Mouse (Mus musculus): Measurements from ENCODE around the gene Tspan3.

Tspan3 gene

GRCm38 (mm10) chr9:56165377-56165776 is at the start of gene Tspan3:
Gene Tspan3 (minus strand): TSS chr9:56165477.
- DNase-seq: no peak

DNA sequence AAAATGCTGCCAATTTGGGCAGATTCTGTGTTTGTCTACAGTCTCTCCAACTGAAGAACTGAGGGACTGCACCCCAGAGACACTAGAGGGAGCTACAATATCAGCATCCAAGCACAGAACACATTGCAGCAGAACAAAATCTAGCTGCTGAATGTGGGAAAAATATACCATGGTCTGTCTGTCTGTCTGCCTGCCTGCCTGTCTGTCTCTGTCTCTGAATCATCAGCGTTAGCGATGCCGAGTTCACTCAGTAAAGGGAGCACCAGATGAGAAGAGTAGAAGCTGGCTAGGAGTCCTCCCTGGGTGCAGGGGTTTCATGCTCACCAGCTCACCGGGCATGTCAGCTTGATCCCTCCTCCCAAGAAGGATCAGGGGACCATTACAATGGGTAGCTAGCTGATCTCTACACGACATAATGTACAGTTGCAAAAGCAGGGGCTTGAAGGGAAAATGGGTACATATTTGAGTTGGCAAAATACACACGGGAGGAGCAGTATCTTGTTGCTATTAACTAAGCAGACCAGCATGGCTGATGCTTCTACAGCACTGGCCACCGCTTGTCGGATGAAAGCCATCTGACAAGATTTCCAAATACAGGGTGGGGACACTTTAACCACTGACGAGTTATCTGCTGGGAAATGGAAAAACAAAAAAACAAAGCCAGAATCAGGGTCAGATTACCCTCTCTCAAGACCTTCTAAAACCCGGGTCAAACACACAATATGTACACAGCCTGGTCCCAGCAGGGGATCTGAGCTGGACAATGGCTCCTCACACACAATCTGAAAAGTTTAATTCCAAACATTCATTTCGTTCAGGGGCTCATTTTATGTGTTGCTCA is 48.4 kb upstream of the Tspan3 start:
- DNase-seq: peak; percentile 44

GRCm38 (mm10) chr9:56208817-56209216 is 43.5 kb upstream of the Tspan3 start:
- DNase-seq: no peak

DNA sequence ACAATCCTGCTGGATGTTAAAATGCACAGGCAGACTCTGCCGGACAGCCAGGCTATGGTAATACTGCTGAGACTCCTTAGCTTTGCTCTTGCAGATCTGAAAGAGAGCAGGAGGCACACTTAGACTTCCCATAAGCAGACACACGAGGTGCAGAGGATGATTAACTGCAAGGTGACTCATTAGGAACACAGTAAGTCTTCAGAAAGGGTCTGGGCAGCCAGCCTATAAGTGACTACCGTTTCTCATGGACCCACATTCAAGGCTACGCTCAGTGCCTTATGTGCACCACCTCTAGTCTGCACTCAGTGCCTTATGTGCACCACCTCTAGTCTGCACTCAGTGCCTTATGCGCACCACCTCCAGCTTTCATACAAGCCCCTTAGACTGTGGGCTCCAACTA is 42.2 kb upstream of the Tspan3 start:
- no peak for DNase-seq

- no peak for DNase-seq
Observed at GRCm38 (mm10) chr9:56207083-56207482, 41.8 kb upstream of the Tspan3 start.

DNA sequence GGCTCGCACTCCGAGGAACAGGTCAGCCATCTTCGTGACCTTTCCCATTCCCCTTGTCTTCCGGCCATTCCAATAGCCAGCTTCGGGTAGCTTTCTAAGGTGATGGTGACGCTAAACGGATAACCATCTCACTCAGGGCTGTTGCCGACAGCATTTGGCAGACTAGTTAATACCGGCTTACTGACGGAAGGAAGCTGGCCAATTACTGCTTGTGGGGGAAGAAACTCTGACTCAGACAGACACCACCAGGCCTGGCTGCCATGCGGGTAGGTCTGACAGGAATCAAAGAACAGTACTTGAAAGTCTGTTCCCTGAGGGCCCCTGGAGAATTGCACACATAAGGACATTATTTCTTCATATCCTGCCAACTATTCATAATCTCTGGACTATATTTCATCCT is 40.1 kb upstream of the Tspan3 start:
- DNase-seq: no peak

DNA sequence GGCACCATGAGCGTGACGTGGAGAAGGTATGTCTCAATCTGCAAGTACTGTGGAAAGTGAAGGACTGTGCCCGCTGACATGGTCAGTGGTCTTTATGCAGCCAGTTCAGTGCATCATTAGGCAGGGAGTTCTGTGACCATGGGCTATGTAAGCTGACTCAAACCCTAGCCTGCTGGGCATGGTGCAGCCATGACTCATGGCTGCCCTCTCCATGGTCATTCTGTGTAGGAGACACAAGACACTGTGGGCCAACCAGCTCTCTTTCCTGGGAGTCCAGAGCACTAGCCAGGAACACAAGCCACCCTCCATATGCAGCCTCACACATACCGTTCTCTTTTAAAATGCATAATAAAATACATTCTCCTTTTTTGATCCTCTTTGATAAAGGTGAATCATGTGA is 39.0 kb upstream of the Tspan3 start:
- DNase-seq: no peak

DNA sequence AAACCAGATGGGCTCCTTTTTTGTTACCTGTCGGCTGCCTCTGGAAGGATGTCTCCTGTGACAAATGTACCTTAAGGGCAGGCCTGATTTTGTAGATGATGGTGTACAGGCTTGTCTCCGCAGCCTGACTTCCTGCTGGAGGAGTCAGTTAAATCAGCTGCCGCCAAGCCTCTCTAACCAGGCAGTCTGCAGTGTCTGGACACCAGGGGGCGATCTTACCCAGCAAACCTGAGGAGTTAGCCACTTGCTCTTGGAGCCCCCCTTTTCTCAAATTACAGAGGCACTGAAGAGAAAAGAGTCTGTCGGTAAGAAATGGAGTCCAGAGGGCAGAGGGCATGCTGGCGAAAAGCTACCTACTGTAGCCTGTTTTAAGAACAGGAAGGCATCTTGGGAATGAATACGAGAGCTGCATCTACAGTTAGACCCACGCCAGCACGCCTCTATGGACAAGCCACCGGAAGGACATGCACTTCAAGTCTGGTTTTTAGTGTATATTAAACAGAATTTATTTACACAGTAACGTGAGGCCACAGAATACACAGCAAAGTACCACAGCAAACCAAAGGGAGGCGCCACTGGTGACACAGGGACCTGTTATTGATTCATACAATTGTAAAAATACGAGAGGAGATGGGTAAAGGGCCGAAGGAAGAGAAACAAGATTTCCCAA is 35.5 kb upstream of the Tspan3 start:
- peak; percentile 93 for DNase-seq

DNA sequence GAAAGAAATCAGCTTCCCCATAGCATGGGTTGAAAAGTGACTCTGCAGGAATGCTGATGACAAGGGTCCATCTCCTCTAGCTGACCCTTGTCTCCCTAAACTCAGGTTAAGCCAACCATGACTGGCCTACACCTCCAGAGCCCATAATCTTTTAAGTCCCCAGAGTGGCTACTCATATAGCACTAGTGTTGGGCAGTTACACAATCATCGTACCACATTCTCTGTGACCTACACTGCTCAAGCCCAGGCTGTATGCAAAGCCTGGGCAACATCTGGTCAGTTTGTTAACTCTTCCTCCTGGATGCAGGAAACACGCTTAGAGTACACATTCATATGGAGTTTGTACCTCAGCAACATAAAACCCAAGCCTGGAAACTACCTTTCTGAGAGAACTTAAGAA is 34.9 kb upstream of the Tspan3 start:
- DNase-seq: no peak

- no peak for DNase-seq
Observed at GRCm38 (mm10) chr9:56196921-56197320, 31.6 kb upstream of the Tspan3 start.

DNA sequence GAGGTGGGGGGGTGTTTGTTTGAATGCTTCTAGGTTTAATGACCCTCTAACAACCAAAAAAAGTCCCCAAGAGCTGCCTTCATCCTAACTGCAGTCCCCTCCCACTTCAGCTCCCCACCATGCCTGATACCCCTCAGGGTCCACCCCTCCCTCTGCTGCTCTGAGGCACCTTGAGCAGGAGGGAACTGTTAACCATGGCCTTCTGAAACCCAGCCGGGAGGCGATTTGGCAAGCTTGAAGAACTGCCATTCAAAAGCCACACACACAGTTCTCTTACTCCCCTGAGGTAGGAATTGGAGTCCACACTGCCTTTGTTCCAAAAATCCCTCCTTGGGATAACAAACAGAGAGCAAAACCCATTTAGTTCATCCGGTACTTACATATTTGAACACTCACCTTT is 29.9 kb upstream of the Tspan3 start:
- no peak for DNase-seq

GRCm38 (mm10) chr9:56191498-56192455 is 26.5 kb upstream of the Tspan3 start:
- no peak for DNase-seq

DNA sequence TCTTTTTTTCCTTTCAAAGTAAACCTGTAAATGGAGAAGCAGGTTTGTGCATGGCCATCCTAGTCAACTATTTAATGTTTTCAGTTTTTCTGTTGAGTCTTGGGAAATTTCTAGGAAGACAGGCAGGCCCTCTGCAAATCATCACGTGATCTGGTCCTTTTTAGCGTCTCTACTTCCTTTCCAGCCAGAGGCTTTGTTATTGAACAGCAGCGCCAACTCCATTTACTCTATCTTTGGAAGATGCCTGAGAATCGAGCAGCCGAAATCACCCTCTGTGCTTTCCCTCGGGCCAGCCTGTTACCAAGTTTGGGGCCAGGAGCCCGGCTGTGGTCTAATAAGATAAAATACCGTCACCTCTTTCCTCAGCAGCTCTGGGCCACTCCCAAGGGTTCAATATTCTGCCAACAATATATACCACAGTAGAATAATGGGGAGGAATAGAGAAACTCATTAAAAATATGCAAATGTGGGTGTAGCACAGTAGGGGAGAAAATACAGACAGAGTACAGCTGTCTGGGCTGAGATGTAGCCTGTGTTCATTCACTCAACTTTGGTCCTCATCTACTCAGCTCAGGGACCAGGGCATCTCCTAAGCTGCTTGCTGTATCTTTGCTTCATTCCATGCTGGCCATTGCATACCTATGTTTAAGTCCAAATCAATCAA is 15.0 kb upstream of the Tspan3 start:
- DNase-seq: no peak

DNA sequence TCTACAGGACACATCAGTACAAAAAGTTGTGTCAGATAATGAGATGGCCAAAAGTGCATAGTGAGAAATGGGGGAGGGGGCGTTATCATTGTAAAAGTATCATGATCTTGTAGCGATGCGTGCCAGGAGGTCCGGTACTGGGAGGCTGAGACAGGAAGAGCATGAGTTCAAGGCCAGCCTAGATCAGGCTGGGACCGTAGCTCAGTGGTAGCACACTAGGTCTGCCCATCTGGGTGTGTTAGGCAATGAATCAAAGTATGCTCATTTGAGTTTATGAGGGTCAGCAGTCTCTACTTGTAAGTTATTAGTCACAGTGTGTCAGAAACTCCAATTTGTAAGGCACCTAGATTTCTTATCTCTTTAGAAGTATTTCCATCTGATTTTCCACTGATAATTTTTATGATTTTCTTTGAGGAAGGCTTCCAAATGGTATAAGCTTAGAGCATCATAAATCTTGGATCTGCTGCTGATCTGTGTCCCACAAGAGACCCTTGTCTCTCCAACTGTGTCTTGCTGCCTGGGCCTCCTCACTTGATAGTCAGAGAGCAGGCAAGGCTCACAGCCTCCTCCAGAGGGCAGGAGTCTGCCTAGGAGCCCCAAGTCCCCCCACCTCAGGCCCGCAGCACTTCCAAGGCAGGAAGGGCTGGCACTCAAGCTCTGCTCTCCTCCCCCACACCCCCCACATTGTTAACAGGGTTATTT is 14.3 kb upstream of the Tspan3 start:
- peak; percentile 26 for DNase-seq

- no peak for DNase-seq
Observed at GRCm38 (mm10) chr9:56177354-56177753, 12.1 kb upstream of the Tspan3 start.

- DNase-seq: no peak
Observed at GRCm38 (mm10) chr9:56175316-56175715, 10.0 kb upstream of the Tspan3 start.

DNA sequence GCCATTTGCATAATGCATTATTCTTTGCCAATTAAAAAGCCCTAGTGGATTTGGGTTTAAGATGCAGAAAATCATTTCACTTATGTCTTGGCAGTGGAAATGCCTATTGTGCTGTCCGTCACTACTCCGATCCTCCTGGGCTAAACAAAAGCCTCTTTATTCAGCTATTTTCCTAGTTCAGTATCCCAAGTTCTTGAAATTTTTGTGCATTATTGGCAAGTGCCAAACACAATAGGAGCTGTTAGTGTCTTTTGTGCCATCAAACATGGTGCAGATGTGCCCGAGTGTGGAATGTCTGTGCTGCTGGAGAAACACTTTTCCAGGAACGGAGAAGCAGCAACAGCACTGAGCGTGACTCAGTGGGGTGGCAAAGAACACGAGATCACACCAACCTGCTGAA is 2.4 kb upstream of the Tspan3 start:
- DNase-seq: no peak

- no peak for DNase-seq
Observed at GRCm38 (mm10) chr9:56166161-56166560, 884 bp upstream of the Tspan3 start.

GRCm38 (mm10) chr9:56160341-56161141 is 4.7 kb downstream of the Tspan3 start:
- peak; percentile 94 for DNase-seq

GRCm38 (mm10) chr9:56159456-56159855 is 5.8 kb downstream of the Tspan3 start:
- DNase-seq: no peak

DNA sequence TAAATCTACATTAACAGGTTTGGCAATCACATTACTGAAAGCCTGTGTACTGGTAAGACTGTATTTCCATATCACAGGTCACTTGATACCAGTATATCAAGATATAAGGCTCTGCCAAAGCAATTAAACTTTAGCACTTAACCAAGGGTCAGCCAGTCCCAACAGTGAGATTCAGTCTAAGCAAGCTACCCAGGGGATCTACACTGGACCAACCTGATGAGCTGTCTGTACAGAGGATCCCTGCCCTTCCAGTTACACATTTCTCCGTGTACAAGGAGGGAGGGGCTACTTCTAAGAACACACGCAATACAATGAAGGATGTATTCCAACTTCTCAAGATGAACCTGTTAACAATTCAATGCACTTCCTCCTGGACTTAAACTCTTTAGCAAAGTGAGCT is 7.2 kb downstream of the Tspan3 start:
- DNase-seq: no peak

Data from right cerebral cortex, postnatal 14 days (tissue).